Mouse (Mus musculus) G1E (cell line): ENCODE results near the gene Tmub1. TPM values are rescaled to one million over a fixed set of nuclear protein-coding genes. Genes with fewer than 3 reads are reported as not detected.

ENCODE experiments used
- ATAC-seq: 2 replicates; pipeline ENCODE4 v1.8.0; 2016; ENCODE audit warnings: mild to moderate bottlenecking; ENCODE audit not compliant: insufficient number of reproducible peaks, poor library complexity, low FRiP score, severe bottlenecking; ENCODE audit errors: extremely low read depth
- DNase-seq: peaks from one replicate; pipeline ENCODE4 v3.0.0; 2012; ENCODE audit warnings: low spot score
- H3K27me3 ChIP-seq: 2 replicates; pipeline ENCODE4 v1.6.1; 2012; ENCODE audit warnings: mild to moderate bottlenecking, low read length, inconsistent platforms; ENCODE audit not compliant: insufficient read depth
- H3K36me3 ChIP-seq: replicated peaks from 2 replicates; pipeline ENCODE3; 2012; ENCODE audit warnings: mild to moderate bottlenecking, inconsistent platforms
- H3K4me1 ChIP-seq: 2 replicates; pipeline ENCODE4 v1.6.1; 2012; ENCODE audit warnings: low read depth, low read length, inconsistent platforms, mixed read lengths; ENCODE audit not compliant: insufficient read depth
- H3K4me3 ChIP-seq: 2 replicates; pipeline ENCODE4 v1.5.1; 2012; ENCODE audit warnings: low read depth, mild to moderate bottlenecking, inconsistent platforms, low read length, moderate library complexity, mixed read lengths
- H3K9me3 ChIP-seq: replicated peaks from 2 replicates; pipeline ENCODE4 v1.6.1; 2012; ENCODE audit warnings: inconsistent platforms
- CTCF ChIP-seq: IDR thresholded peaks from 2 replicates; pipeline ENCODE4 v1.5.1; 2012; ENCODE audit warnings: low read depth, low read length, inconsistent platforms, mixed read lengths
- GATA1 ChIP-seq: IDR thresholded peaks from 2 replicates; pipeline ENCODE4 v1.6.1; 2012; ENCODE audit warnings: borderline replicate concordance, low read length, inconsistent platforms, mixed read lengths
- GATA2 ChIP-seq: IDR thresholded peaks from 2 replicates; pipeline ENCODE4 v1.6.1; 2012; ENCODE audit warnings: low read depth, low read length, inconsistent platforms, borderline replicate concordance
- POLR2AphosphoS5 ChIP-seq: IDR thresholded peaks from 2 replicates; pipeline ENCODE4 v1.6.1; 2012; ENCODE audit warnings: low read depth, low read length, inconsistent platforms; ENCODE audit not compliant: insufficient replicate concordance
- TAL1 ChIP-seq: conservative IDR thresholded peaks from 2 replicates; pipeline ENCODE4 v1.6.1; 2012; ENCODE audit warnings: low read depth, low read length, inconsistent platforms, mixed read lengths
- polyA plus RNA-seq: library from polyadenylated mRNA; stranded (reverse); fragments of >175 nt; gene quantifications from 2 replicates; pipeline ENCODE4 v1.2.3, GENCODE M21; 2012
- total RNA-seq, 2 experiments: library from RNA; stranded (forward) in 1 of 2; stranded (reverse) in 1 of 2; fragments of 200-1000 nt in 1 of 2; fragments of >200 nt in 1 of 2; fragmentation: Nextera tagmentation in 1 of 2; gene quantifications; 2 replicates each; pipeline ENCODE4 v1.2.3; 2014 to 2017

Tmub1 gene
- 11.1 and 14.3 TPM in 2 replicates for total RNA-seq (2014; fragmentation: Nextera tagmentation)
- 13.3 and 16.1 TPM in 2 replicates for total RNA-seq (2017)
- 36.3 and 38.1 TPM in 2 replicates for polyA plus RNA-seq

- H3K4me3 ChIP-seq: peak within 1 kb of the TSS; percentile 73
- ATAC-seq: peak; percentile 75
- H3K4me1 ChIP-seq: peaks cover 64% of the 10 kb centered on the region
- no peaks in the 10 kb centered on the region for H3K9me3 ChIP-seq
- no peaks in the 10 kb centered on the region for H3K27me3 ChIP-seq
- peaks cover 22% of the 10 kb centered on the region for H3K36me3 ChIP-seq
- peak; percentile 87 for DNase-seq
- TF ChIP-seq GATA2: no peak
- no peak for TF ChIP-seq POLR2AphosphoS5
- no peak; the same call in 1 of the 2 replicates for TF ChIP-seq TAL1
- TF ChIP-seq CTCF: no peak
- TF ChIP-seq GATA1: no peak
Measured at GRCm38 (mm10) chr5:24447624-24448298, at the start of gene Tmub1. TSS of gene Tmub1 (minus strand) at chr5:24447854.

- no peaks in the 10 kb centered on the region for H3K4me1 ChIP-seq
- ATAC-seq: no peak
- H3K36me3 ChIP-seq: peaks cover 100% of the 10 kb centered on the region
Measured at GRCm38 (mm10) chr5:24496756-24497155, 49.1 kb upstream of the Tmub1 start.

GRCm38 (mm10) chr5:24495019-24495418 lies 47.4 kb upstream of the Tmub1 start:
- DNase-seq (no peak), ATAC-seq (no peak)
- no peak overlapping the region for H3K4me3 ChIP-seq
- no peaks in the 10 kb centered on the region for H3K27me3 ChIP-seq
- H3K36me3 ChIP-seq: peaks cover 100% of the 10 kb centered on the region
- H3K9me3 ChIP-seq: no peaks in the 10 kb centered on the region
- H3K4me1 ChIP-seq: no peaks in the 10 kb centered on the region
- TF ChIP-seq GATA2 (no peak), TAL1 (no peak), CTCF (no peak), POLR2AphosphoS5 (no peak), GATA1 (no peak)

More at GRCm38 (mm10) chr5:24496756-24497155, 49.1 kb upstream of the Tmub1 start:
- H3K4me3 ChIP-seq: no peak overlapping the region
- no peaks in the 10 kb centered on the region for H3K27me3 ChIP-seq
- TF ChIP-seq GATA1 (no peak), GATA2 (no peak), TAL1 (no peak), CTCF (no peak), POLR2AphosphoS5 (no peak)
- no peaks in the 10 kb centered on the region for H3K9me3 ChIP-seq
- DNase-seq: no peak

- TF ChIP-seq GATA2 (no peak), GATA1 (no peak), POLR2AphosphoS5 (no peak)
- no peaks in the 10 kb centered on the region for H3K27me3 ChIP-seq
- ATAC-seq (no peak), DNase-seq (no peak)
- H3K36me3 ChIP-seq: peaks cover 100% of the 10 kb centered on the region
- no peaks in the 10 kb centered on the region for H3K9me3 ChIP-seq
- no peak overlapping the region for H3K4me3 ChIP-seq
- no peaks in the 10 kb centered on the region for H3K4me1 ChIP-seq
Measured at GRCm38 (mm10) chr5:24492546-24493285, 45.1 kb upstream of the Tmub1 start.

- ATAC-seq (no peak), DNase-seq (no peak)
- Histone ChIP-seq H3K27me3 (no peaks in the 10 kb centered on the region), H3K36me3 (peaks cover 100% of the 10 kb centered on the region), H3K4me1 (no peaks in the 10 kb centered on the region), H3K4me3 (no peak overlapping the region), H3K9me3 (no peaks in the 10 kb centered on the region)
- no peak for TF ChIP-seq CTCF
- TF ChIP-seq POLR2AphosphoS5: no peak
- TF ChIP-seq GATA2: no peak
- no peak for TF ChIP-seq GATA1
- TF ChIP-seq TAL1: no peak
Measured at GRCm38 (mm10) chr5:24490413-24490920, 42.8 kb upstream of the Tmub1 start.

GRCm38 (mm10) chr5:24486738-24487137 lies 39.1 kb upstream of the Tmub1 start:
- Histone ChIP-seq H3K27me3 (no peaks in the 10 kb centered on the region), H3K4me1 (peaks cover 2% of the 10 kb centered on the region; the same call in 1 of the 2 replicates), H3K4me3 (no peak overlapping the region), H3K9me3 (no peaks in the 10 kb centered on the region), H3K36me3 (peaks cover 100% of the 10 kb centered on the region)
- TF ChIP-seq POLR2AphosphoS5 (no peak), TAL1 (no peak), GATA2 (no peak), GATA1 (no peak), CTCF (no peak)
- no peak for ATAC-seq
- no peak for DNase-seq
